Mouse (Mus musculus): Measurements from ENCODE around the gene Zkscan1. TPM values are rescaled to one million over a fixed set of nuclear protein-coding genes. Genes with fewer than 3 reads are reported as not detected.
"Not testable (repeated sequence)": the region's sequence is repeated elsewhere in the genome, so short reads cannot be mapped to it uniquely, and the experiment has no call there.

The Zkscan1 gene
- 8.4 and 10.2 TPM in 2 replicates for polyA plus RNA-seq (2015; fragmentation: Nextera tagmentation; extraction: Ambion mirVana)

- peak within 1 kb of the TSS; percentile 73 for H3K4me2 ChIP-seq
- H3K9me3 ChIP-seq (replicated peaks): no peaks in the 10 kb centered on the region
- H3K36me3 ChIP-seq: no peaks in the 10 kb centered on the region
- H3K4me1 ChIP-seq (replicated peaks): peaks cover 7% of the 10 kb centered on the region
- ATAC-seq (replicated peaks; ENCODE audit: insufficient number of reproducible peaks, insufficient read depth, low FRiP score, low read depth): peak; percentile 72
- H3K9ac ChIP-seq: peak within 1 kb of the TSS; percentile 99
- H3K4me3 ChIP-seq: peak within 1 kb of the TSS; percentile 100
- WGBS: under 1% methylated on average over 27 of the region's 27 CpGs
- H3K27ac ChIP-seq: peak within 1 kb of the TSS; percentile 87
- no peaks in the 10 kb centered on the region for H3K27me3 ChIP-seq
Measured at GRCm38 (mm10) chr5:138084996-138085395, at the start of gene Zkscan1. Gene Zkscan1, plus strand, starts transcription at chr5:138085084.

- not testable (repeated sequence) for H3K9me3 ChIP-seq (replicated peaks); H3K9ac ChIP-seq; H3K4me3 ChIP-seq; H3K27ac ChIP-seq; ATAC-seq (replicated peaks; ENCODE audit: insufficient number of reproducible peaks, insufficient read depth, low FRiP score, low read depth); H3K4me2 ChIP-seq; H3K27me3 ChIP-seq; H3K36me3 ChIP-seq; H3K4me1 ChIP-seq (replicated peaks)
- no CpG with 5 or more reads among the region's 5 CpGs for WGBS
Measured at GRCm38 (mm10) chr5:138052894-138053293, 32.0 kb upstream of the Zkscan1 start, which contains the start of gene Smok3c. Gene Smok3c, plus strand, starts transcription at chr5:138053194.

- Histone ChIP-seq H3K27ac (no peak overlapping the region), H3K9me3 (replicated peaks) (no peaks in the 10 kb centered on the region), H3K36me3 (no peaks in the 10 kb centered on the region), H3K4me2 (no peak overlapping the region), H3K4me3 (no peak overlapping the region), H3K4me1 (replicated peaks) (no peaks in the 10 kb centered on the region), H3K27me3 (no peaks in the 10 kb centered on the region), H3K9ac (no peak overlapping the region)
- WGBS: 87% methylated on average over 4 of the region's 4 CpGs
- ATAC-seq (replicated peaks; ENCODE audit: insufficient number of reproducible peaks, insufficient read depth, low FRiP score, low read depth): no peak
Measured at GRCm38 (mm10) chr5:138073803-138074202, 11.1 kb upstream of the Zkscan1 start.

GRCm38 (mm10) chr5:138075684-138076083 lies 9.2 kb upstream of the Zkscan1 start:
- no peak for ATAC-seq (replicated peaks; ENCODE audit: insufficient number of reproducible peaks, insufficient read depth, low FRiP score, low read depth)
- Histone ChIP-seq H3K9ac (no peak overlapping the region), H3K4me2 (no peak overlapping the region), H3K36me3 (no peaks in the 10 kb centered on the region), H3K27me3 (no peaks in the 10 kb centered on the region), H3K4me3 (no peak overlapping the region), H3K9me3 (replicated peaks) (no peaks in the 10 kb centered on the region), H3K27ac (no peak overlapping the region), H3K4me1 (replicated peaks) (no peaks in the 10 kb centered on the region)
- 59% methylated on average over 3 of the region's 3 CpGs for WGBS

GRCm38 (mm10) chr5:138076148-138076547 lies 8.7 kb upstream of the Zkscan1 start:
- no peaks in the 10 kb centered on the region for H3K4me1 ChIP-seq (replicated peaks)
- no peak overlapping the region for H3K4me2 ChIP-seq
- H3K9me3 ChIP-seq (replicated peaks): no peaks in the 10 kb centered on the region
- ATAC-seq (replicated peaks; ENCODE audit: insufficient number of reproducible peaks, insufficient read depth, low FRiP score, low read depth): no peak
- H3K27ac ChIP-seq: no peak overlapping the region
- WGBS: 47% methylated on average over 2 of the region's 2 CpGs
- H3K4me3 ChIP-seq: no peak overlapping the region
- no peak overlapping the region for H3K9ac ChIP-seq
- no peaks in the 10 kb centered on the region for H3K36me3 ChIP-seq
- no peaks in the 10 kb centered on the region for H3K27me3 ChIP-seq

- H3K9me3 ChIP-seq (replicated peaks): no peaks in the 10 kb centered on the region
- H3K4me2 ChIP-seq: no peak overlapping the region
- no peaks in the 10 kb centered on the region for H3K27me3 ChIP-seq
- H3K4me3 ChIP-seq: no peak overlapping the region
- no peaks in the 10 kb centered on the region for H3K36me3 ChIP-seq
- no peaks in the 10 kb centered on the region for H3K4me1 ChIP-seq (replicated peaks)
- WGBS: 73% methylated on average over 5 of the region's 5 CpGs
- no peak for ATAC-seq (replicated peaks; ENCODE audit: insufficient number of reproducible peaks, insufficient read depth, low FRiP score, low read depth)
- H3K9ac ChIP-seq: no peak overlapping the region
- H3K27ac ChIP-seq: no peak overlapping the region
Measured at GRCm38 (mm10) chr5:138080456-138080855, 4.4 kb upstream of the Zkscan1 start.

GRCm38 (mm10) chr5:138081446-138081845 lies 3.4 kb upstream of the Zkscan1 start:
- no peak for ATAC-seq (replicated peaks; ENCODE audit: insufficient number of reproducible peaks, insufficient read depth, low FRiP score, low read depth)
- Histone ChIP-seq H3K36me3 (no peaks in the 10 kb centered on the region), H3K27ac (no peak overlapping the region), H3K4me3 (no peak overlapping the region), H3K4me1 (replicated peaks) (peaks cover 5% of the 10 kb centered on the region), H3K9ac (no peak overlapping the region), H3K4me2 (no peak overlapping the region), H3K9me3 (replicated peaks) (no peaks in the 10 kb centered on the region), H3K27me3 (no peaks in the 10 kb centered on the region)
- 84% methylated on average over 9 of the region's 9 CpGs for WGBS

GRCm38 (mm10) chr5:138083318-138083900 lies 1.5 kb upstream of the Zkscan1 start:
- 66% methylated on average over 2 of the region's 2 CpGs for WGBS
- H3K4me2 ChIP-seq: no peak overlapping the region
- peaks cover 7% of the 10 kb centered on the region for H3K4me1 ChIP-seq (replicated peaks)
- no peak overlapping the region for H3K4me3 ChIP-seq
- no peak overlapping the region for H3K27ac ChIP-seq
- ATAC-seq (replicated peaks; ENCODE audit: insufficient number of reproducible peaks, insufficient read depth, low FRiP score, low read depth): no peak
- H3K27me3 ChIP-seq: no peaks in the 10 kb centered on the region
- H3K9ac ChIP-seq: no peak overlapping the region
- no peaks in the 10 kb centered on the region for H3K9me3 ChIP-seq (replicated peaks)
- H3K36me3 ChIP-seq: no peaks in the 10 kb centered on the region

GRCm38 (mm10) chr5:138083936-138084335 lies 948 bp upstream of the Zkscan1 start:
- no peak overlapping the region for H3K4me3 ChIP-seq
- peaks cover 7% of the 10 kb centered on the region for H3K4me1 ChIP-seq (replicated peaks)
- ATAC-seq (replicated peaks; ENCODE audit: insufficient number of reproducible peaks, insufficient read depth, low FRiP score, low read depth): no peak
- H3K4me2 ChIP-seq: no peak overlapping the region
- no peaks in the 10 kb centered on the region for H3K36me3 ChIP-seq
- 91% methylated on average over 2 of the region's 2 CpGs for WGBS
- no peak overlapping the region for H3K27ac ChIP-seq
- no peak overlapping the region for H3K9ac ChIP-seq
- H3K9me3 ChIP-seq (replicated peaks): no peaks in the 10 kb centered on the region
- no peaks in the 10 kb centered on the region for H3K27me3 ChIP-seq

GRCm38 (mm10) chr5:138084507-138084906 lies 377 bp upstream of the Zkscan1 start:
- H3K9me3 ChIP-seq (replicated peaks): no peaks in the 10 kb centered on the region
- peak overlapping the region; percentile 100 for H3K4me3 ChIP-seq
- H3K4me1 ChIP-seq (replicated peaks): peaks cover 7% of the 10 kb centered on the region
- 40% methylated on average over 2 of the region's 2 CpGs for WGBS
- H3K4me2 ChIP-seq: peak overlapping the region; percentile 73
- ATAC-seq (replicated peaks; ENCODE audit: insufficient number of reproducible peaks, insufficient read depth, low FRiP score, low read depth): no peak
- no peak overlapping the region for H3K27ac ChIP-seq
- no peaks in the 10 kb centered on the region for H3K27me3 ChIP-seq
- H3K9ac ChIP-seq: no peak overlapping the region
- no peaks in the 10 kb centered on the region for H3K36me3 ChIP-seq

GRCm38 (mm10) chr5:138085421-138085911 lies 582 bp downstream of the Zkscan1 start:
- ATAC-seq (replicated peaks; ENCODE audit: insufficient number of reproducible peaks, insufficient read depth, low FRiP score, low read depth): no peak
- Histone ChIP-seq H3K4me3 (peak overlapping the region; percentile 100), H3K4me1 (replicated peaks) (peaks cover 7% of the 10 kb centered on the region), H3K36me3 (no peaks in the 10 kb centered on the region), H3K9me3 (replicated peaks) (no peaks in the 10 kb centered on the region), H3K9ac (peak overlapping the region; percentile 99), H3K27ac (peak overlapping the region; percentile 87), H3K27me3 (no peaks in the 10 kb centered on the region), H3K4me2 (peak overlapping the region; percentile 73)
- WGBS: under 1% methylated on average over 18 of the region's 18 CpGs

GRCm38 (mm10) chr5:138086842-138087241 lies 2.0 kb downstream of the Zkscan1 start:
- ATAC-seq (replicated peaks; ENCODE audit: insufficient number of reproducible peaks, insufficient read depth, low FRiP score, low read depth): no peak
- Histone ChIP-seq H3K9me3 (replicated peaks) (no peaks in the 10 kb centered on the region), H3K36me3 (no peaks in the 10 kb centered on the region), H3K4me3 (no peak overlapping the region), H3K4me1 (replicated peaks) (peaks cover 7% of the 10 kb centered on the region), H3K27ac (no peak overlapping the region), H3K27me3 (no peaks in the 10 kb centered on the region), H3K4me2 (peak overlapping the region; percentile 73; the same call in 1 of the 2 replicates), H3K9ac (no peak overlapping the region)
- 84% methylated on average over 3 of the region's 3 CpGs for WGBS
